Mouse (Mus musculus): ENCODE results near the gene Gm4353. TPM values are rescaled to one million over a fixed set of nuclear protein-coding genes. Genes with fewer than 3 reads are reported as not detected.
A peak's percentile ranks its signal among the peaks of the same experiment; 100 is the strongest.
"Not testable (repeated sequence)": the region's sequence is repeated elsewhere in the genome, so short reads cannot be mapped to it uniquely, and the experiment has no call there.

Gene Gm4353
- 0.74 and 1.3 TPM in 2 replicates for polyA plus RNA-seq (2014; fragmentation: Nextera tagmentation; extraction: Ambion mirVana)

- WGBS, result 95% methylated on average over 11 of the region's 11 CpGs
- not testable (repeated sequence) for H3K36me3 ChIP-seq (ENCODE audit: control insufficient read depth, insufficient read depth, low read length); H3K27ac ChIP-seq (ENCODE audit: low read depth, low read length); ATAC-seq (ENCODE audit: insufficient read depth, low FRiP score, low TSS enrichment); H3K9ac ChIP-seq (ENCODE audit: low read length); H3K9me3 ChIP-seq (ENCODE audit: control insufficient read depth, low read length); H3K4me3 ChIP-seq (ENCODE audit: low read depth, low read length); H3K4me1 ChIP-seq (ENCODE audit: control insufficient read depth, insufficient read depth, low read length); H3K27me3 ChIP-seq (ENCODE audit: control insufficient read depth, insufficient read depth, low read length); DNase-seq (ENCODE audit: low spot score); H3K4me2 ChIP-seq (ENCODE audit: low read depth)
Observed at GRCm38 (mm10) chr7:116084366-116084765, at the start of gene Gm4353. TSS of gene Gm4353 (minus strand) at chr7:116084635.

- WGBS, result 10% methylated on average over 5 of the region's 5 CpGs
- peak; percentile 79 for DNase-seq (ENCODE audit: low spot score)
Observed at GRCm38 (mm10) chr7:116132078-116132477, 47.6 kb upstream of the Gm4353 start.

GRCm38 (mm10) chr7:116131390-116131789 lies 47.0 kb upstream of the Gm4353 start:
- peak; percentile 42 for DNase-seq (ENCODE audit: low spot score)
- Histone ChIP-seq H3K9ac (ENCODE audit: low read length) (no peak overlapping the region), H3K27me3 (ENCODE audit: control insufficient read depth, insufficient read depth, low read length) (no peaks in the 10 kb centered on the region), H3K4me2 (ENCODE audit: low read depth) (no peak overlapping the region), H3K4me1 (ENCODE audit: control insufficient read depth, insufficient read depth, low read length) (no peaks in the 10 kb centered on the region), H3K27ac (ENCODE audit: low read depth, low read length) (no peak overlapping the region), H3K4me3 (ENCODE audit: low read depth, low read length) (no peak overlapping the region), H3K36me3 (ENCODE audit: control insufficient read depth, insufficient read depth, low read length) (no peaks in the 10 kb centered on the region; the same call in 1 of the 2 replicates), H3K9me3 (ENCODE audit: control insufficient read depth, low read length) (no peaks in the 10 kb centered on the region)
- ATAC-seq (ENCODE audit: insufficient read depth, low FRiP score, low TSS enrichment), result no peak
- 31% methylated on average over 4 of the region's 4 CpGs for WGBS

More at GRCm38 (mm10) chr7:116132078-116132477, 47.6 kb upstream of the Gm4353 start:
- Histone ChIP-seq H3K9me3 (ENCODE audit: control insufficient read depth, low read length) (no peaks in the 10 kb centered on the region), H3K27me3 (ENCODE audit: control insufficient read depth, insufficient read depth, low read length) (no peaks in the 10 kb centered on the region), H3K4me2 (ENCODE audit: low read depth) (no peak overlapping the region), H3K36me3 (ENCODE audit: control insufficient read depth, insufficient read depth, low read length) (no peaks in the 10 kb centered on the region), H3K9ac (ENCODE audit: low read length) (no peak overlapping the region), H3K4me1 (ENCODE audit: control insufficient read depth, insufficient read depth, low read length) (no peaks in the 10 kb centered on the region), H3K27ac (ENCODE audit: low read depth, low read length) (no peak overlapping the region), H3K4me3 (ENCODE audit: low read depth, low read length) (no peak overlapping the region)
- ATAC-seq (ENCODE audit: insufficient read depth, low FRiP score, low TSS enrichment), result no peak

GRCm38 (mm10) chr7:116129374-116129773 lies 44.9 kb upstream of the Gm4353 start:
- Histone ChIP-seq H3K4me1 (ENCODE audit: control insufficient read depth, insufficient read depth, low read length) (no peaks in the 10 kb centered on the region), H3K4me3 (ENCODE audit: low read depth, low read length) (no peak overlapping the region), H3K9ac (ENCODE audit: low read length) (no peak overlapping the region), H3K36me3 (ENCODE audit: control insufficient read depth, insufficient read depth, low read length) (no peaks in the 10 kb centered on the region; the same call in 1 of the 2 replicates), H3K9me3 (ENCODE audit: control insufficient read depth, low read length) (no peaks in the 10 kb centered on the region), H3K27me3 (ENCODE audit: control insufficient read depth, insufficient read depth, low read length) (no peaks in the 10 kb centered on the region), H3K27ac (ENCODE audit: low read depth, low read length) (no peak overlapping the region), H3K4me2 (ENCODE audit: low read depth) (no peak overlapping the region)
- ATAC-seq (ENCODE audit: insufficient read depth, low FRiP score, low TSS enrichment), result no peak
- 77% methylated on average over 10 of the region's 10 CpGs for WGBS
- no peak for DNase-seq (ENCODE audit: low spot score)

- no peaks in the 10 kb centered on the region for H3K4me1 ChIP-seq (ENCODE audit: control insufficient read depth, insufficient read depth, low read length)
- no peaks in the 10 kb centered on the region for H3K9me3 ChIP-seq (ENCODE audit: control insufficient read depth, low read length)
- H3K36me3 ChIP-seq (ENCODE audit: control insufficient read depth, insufficient read depth, low read length), result no peaks in the 10 kb centered on the region; the same call in 1 of the 2 replicates
- no peak overlapping the region for H3K9ac ChIP-seq (ENCODE audit: low read length)
- DNase-seq (ENCODE audit: low spot score) (no peak), ATAC-seq (ENCODE audit: insufficient read depth, low FRiP score, low TSS enrichment) (no peak)
- no peak overlapping the region for H3K4me3 ChIP-seq (ENCODE audit: low read depth, low read length)
- no peak overlapping the region for H3K4me2 ChIP-seq (ENCODE audit: low read depth)
- WGBS, result 92% methylated on average over 8 of the region's 8 CpGs
- H3K27ac ChIP-seq (ENCODE audit: low read depth, low read length), result no peak overlapping the region
- no peaks in the 10 kb centered on the region for H3K27me3 ChIP-seq (ENCODE audit: control insufficient read depth, insufficient read depth, low read length)
Observed at GRCm38 (mm10) chr7:116128286-116128685, 43.9 kb upstream of the Gm4353 start.

- H3K9me3 ChIP-seq (ENCODE audit: control insufficient read depth, low read length), result no peaks in the 10 kb centered on the region
- no peak overlapping the region for H3K4me2 ChIP-seq (ENCODE audit: low read depth)
- H3K36me3 ChIP-seq (ENCODE audit: control insufficient read depth, insufficient read depth, low read length), result no peaks in the 10 kb centered on the region; the same call in 1 of the 2 replicates
- no peak overlapping the region for H3K9ac ChIP-seq (ENCODE audit: low read length)
- no peak overlapping the region for H3K27ac ChIP-seq (ENCODE audit: low read depth, low read length)
- no peaks in the 10 kb centered on the region for H3K27me3 ChIP-seq (ENCODE audit: control insufficient read depth, insufficient read depth, low read length)
- no peaks in the 10 kb centered on the region; the same call in 1 of the 2 replicates for H3K4me1 ChIP-seq (ENCODE audit: control insufficient read depth, insufficient read depth, low read length)
- ATAC-seq (ENCODE audit: insufficient read depth, low FRiP score, low TSS enrichment) (no peak), DNase-seq (ENCODE audit: low spot score) (no peak)
- H3K4me3 ChIP-seq (ENCODE audit: low read depth, low read length), result no peak overlapping the region
- 79% methylated on average over 2 of the region's 2 CpGs for WGBS
Observed at GRCm38 (mm10) chr7:116127052-116127451, 42.6 kb upstream of the Gm4353 start.

GRCm38 (mm10) chr7:116125671-116126070 lies 41.2 kb upstream of the Gm4353 start:
- Histone ChIP-seq H3K36me3 (ENCODE audit: control insufficient read depth, insufficient read depth, low read length) (no peaks in the 10 kb centered on the region; the same call in 1 of the 2 replicates), H3K4me1 (ENCODE audit: control insufficient read depth, insufficient read depth, low read length) (no peaks in the 10 kb centered on the region; the same call in 1 of the 2 replicates), H3K9me3 (ENCODE audit: control insufficient read depth, low read length) (no peaks in the 10 kb centered on the region), H3K27ac (ENCODE audit: low read depth, low read length) (no peak overlapping the region), H3K4me2 (ENCODE audit: low read depth) (no peak overlapping the region), H3K27me3 (ENCODE audit: control insufficient read depth, insufficient read depth, low read length) (no peaks in the 10 kb centered on the region), H3K4me3 (ENCODE audit: low read depth, low read length) (no peak overlapping the region), H3K9ac (ENCODE audit: low read length) (no peak overlapping the region)
- no peak for DNase-seq (ENCODE audit: low spot score)
- 86% methylated on average over 7 of the region's 7 CpGs for WGBS
- ATAC-seq (ENCODE audit: insufficient read depth, low FRiP score, low TSS enrichment), result no peak

GRCm38 (mm10) chr7:116124057-116124456 lies 39.6 kb upstream of the Gm4353 start:
- Histone ChIP-seq H3K4me1 (ENCODE audit: control insufficient read depth, insufficient read depth, low read length) (no peaks in the 10 kb centered on the region; the same call in 1 of the 2 replicates), H3K9ac (ENCODE audit: low read length) (no peak overlapping the region), H3K36me3 (ENCODE audit: control insufficient read depth, insufficient read depth, low read length) (no peaks in the 10 kb centered on the region; the same call in 1 of the 2 replicates), H3K27me3 (ENCODE audit: control insufficient read depth, insufficient read depth, low read length) (no peaks in the 10 kb centered on the region), H3K9me3 (ENCODE audit: control insufficient read depth, low read length) (no peaks in the 10 kb centered on the region), H3K4me3 (ENCODE audit: low read depth, low read length) (no peak overlapping the region), H3K27ac (ENCODE audit: low read depth, low read length) (no peak overlapping the region), H3K4me2 (ENCODE audit: low read depth) (no peak overlapping the region)
- ATAC-seq (ENCODE audit: insufficient read depth, low FRiP score, low TSS enrichment) (no peak), DNase-seq (ENCODE audit: low spot score) (no peak)
- WGBS, result 89% methylated on average over 12 of the region's 12 CpGs

GRCm38 (mm10) chr7:116123597-116123985 lies 39.2 kb upstream of the Gm4353 start:
- no peak overlapping the region for H3K4me2 ChIP-seq (ENCODE audit: low read depth)
- H3K4me3 ChIP-seq (ENCODE audit: low read depth, low read length), result no peak overlapping the region
- ATAC-seq (ENCODE audit: insufficient read depth, low FRiP score, low TSS enrichment) (no peak), DNase-seq (ENCODE audit: low spot score) (no peak)
- no peaks in the 10 kb centered on the region for H3K9me3 ChIP-seq (ENCODE audit: control insufficient read depth, low read length)
- no peak overlapping the region for H3K9ac ChIP-seq (ENCODE audit: low read length)
- H3K4me1 ChIP-seq (ENCODE audit: control insufficient read depth, insufficient read depth, low read length), result no peaks in the 10 kb centered on the region; the same call in 1 of the 2 replicates
- 91% methylated on average over 2 of the region's 2 CpGs for WGBS
- no peaks in the 10 kb centered on the region; the same call in 1 of the 2 replicates for H3K36me3 ChIP-seq (ENCODE audit: control insufficient read depth, insufficient read depth, low read length)
- H3K27me3 ChIP-seq (ENCODE audit: control insufficient read depth, insufficient read depth, low read length), result no peaks in the 10 kb centered on the region
- no peak overlapping the region for H3K27ac ChIP-seq (ENCODE audit: low read depth, low read length)

Measured in neural tube, embryonic 11.5 days (tissue).